In the genomic region with DNA sequence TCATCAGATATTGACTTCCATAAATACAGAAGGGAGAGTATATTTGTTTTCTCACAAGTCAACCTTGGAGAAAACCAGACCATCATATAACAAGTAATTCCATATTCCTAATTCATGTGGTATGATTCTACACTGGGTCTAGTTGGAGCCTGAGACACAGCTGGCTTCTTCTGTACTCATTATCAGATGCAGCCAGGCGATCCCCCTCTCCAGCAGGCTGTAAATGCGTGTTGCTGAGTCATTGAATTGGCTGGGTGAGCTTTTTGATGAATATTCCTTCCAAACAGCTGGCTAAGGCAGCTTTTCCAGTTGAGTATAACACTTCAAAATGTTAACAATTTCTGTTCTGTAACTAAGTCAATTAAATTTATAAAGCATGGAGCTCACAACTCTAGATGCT, we compare ENCODE assay signal across 12 mouse cellular contexts.
A peak's percentile ranks its signal among the peaks of the same experiment; 100 is the strongest.
DNase-seq lines count a peak whose midpoint lies in the region; ATAC-seq lines count a peak whose summit lies in the region.
"Had no signal": no experiment of that assay in that cellular context is flagged by ENCODE, and none has a peak within 500 bp of the region (broad histone marks: within the 10 kb centered on the region; RNA-seq: fewer than 3 reads in every experiment).

No protein-coding gene starts in this region.

- H3K27me3 ChIP-seq in heart, embryonic 11.5 days (ENCODE audit: control insufficient read depth, insufficient read depth, low read length) = no peaks in the 10 kb centered on the region
- H3K27me3 ChIP-seq in megakaryocyte, embryonic 14.5 days (replicated peaks) = no peaks in the 10 kb centered on the region
- no peaks in the 10 kb centered on the region for H3K27me3 ChIP-seq in liver, embryonic 16.5 days (ENCODE audit: control insufficient read depth, insufficient read depth, low read depth, low read length)
- H3K27me3 ChIP-seq: heart, embryonic 13.5 days; stomach, embryonic 15.5 days had no signal

- H3K27ac ChIP-seq in heart, embryonic 11.5 days (ENCODE audit: low read depth, low read length) = no peak overlapping the region
- H3K27ac ChIP-seq in liver, embryonic 16.5 days (ENCODE audit: low read length) = no peak overlapping the region
- H3K27ac ChIP-seq: heart, embryonic 13.5 days; stomach, embryonic 15.5 days had no signal

- peak; percentile 11 to 48 for DNase-seq in heart, adult 18-20 months
- DNase-seq in thymus, postnatal 25 days = no peak
- DNase-seq in spleen, postnatal 10 days (ENCODE audit: low spot score in 2 of 2) = no peak
- DNase-seq: adrenal gland, postnatal 14 days; kidney, postnatal 25 days had no signal

- no peak overlapping the region for H3K4me3 ChIP-seq in heart, embryonic 11.5 days (ENCODE audit: low read depth, low read length)
- H3K4me3 ChIP-seq in megakaryocyte, embryonic 14.5 days (replicated peaks) = peak overlapping the region; percentile 31
- no peak overlapping the region for H3K4me3 ChIP-seq in liver, embryonic 16.5 days (ENCODE audit: low read depth, low read length)
- H3K4me3 ChIP-seq: heart, embryonic 13.5 days; stomach, embryonic 15.5 days had no signal

- no peaks in the 10 kb centered on the region for H3K9me3 ChIP-seq in heart, embryonic 11.5 days (replicated peaks; ENCODE audit: control insufficient read depth, low read length)
- no peaks in the 10 kb centered on the region for H3K9me3 ChIP-seq in megakaryocyte, embryonic 14.5 days
- H3K9me3 ChIP-seq in liver, embryonic 16.5 days (replicated peaks; ENCODE audit: control insufficient read depth, low read length) = no peaks in the 10 kb centered on the region
- H3K9me3 ChIP-seq: heart, embryonic 13.5 days; stomach, embryonic 15.5 days had no signal

- no peaks in the 10 kb centered on the region for H3K4me1 ChIP-seq in heart, embryonic 11.5 days (ENCODE audit: control insufficient read depth, insufficient read depth, low read length)
- H3K4me1 ChIP-seq in megakaryocyte, embryonic 14.5 days = peaks cover 52% of the 10 kb centered on the region
- no peaks in the 10 kb centered on the region for H3K4me1 ChIP-seq in liver, embryonic 16.5 days (ENCODE audit: control insufficient read depth, low read depth, low read length)

- no peak overlapping the region for H3K9ac ChIP-seq in heart, embryonic 11.5 days (ENCODE audit: low read depth, low read length)
- no peak overlapping the region for H3K9ac ChIP-seq in liver, embryonic 16.5 days (ENCODE audit: low read depth, low read length)
- H3K9ac ChIP-seq: heart, embryonic 13.5 days; stomach, embryonic 15.5 days had no signal

- no peak for ATAC-seq in heart, embryonic 11.5 days (replicated peaks; ENCODE audit: insufficient number of reproducible peaks, low FRiP score, low TSS enrichment)
- ATAC-seq in megakaryocyte, adult 5-6 weeks (ENCODE audit: poor library complexity, severe bottlenecking) = no peak
- ATAC-seq in common myeloid progenitor, adult 5-6 weeks (replicated peaks; ENCODE audit: low read depth, poor library complexity, severe bottlenecking) = 0 out of 2 replicates have a peak, but pooled peaks have one; percentile 45
- ATAC-seq in liver, embryonic 16.5 days (ENCODE audit: low read depth) = peak; percentile 64; the same call in 1 of the 2 replicates

- 48% methylated on average over 2 of the region's 2 CpGs for WGBS in heart, embryonic 11.5 days (ENCODE audit: insufficient replicate concordance)
- 19% methylated on average over 2 of the region's 2 CpGs for WGBS in liver, embryonic 16.5 days (ENCODE audit: insufficient replicate concordance)

- no peak overlapping the region for H3K4me2 ChIP-seq in heart, embryonic 11.5 days
- no peak overlapping the region for H3K4me2 ChIP-seq in liver, embryonic 16.5 days (ENCODE audit: low read depth, low read length)
- H3K4me2 ChIP-seq: heart, embryonic 13.5 days; stomach, embryonic 15.5 days had no signal

- no peaks in the 10 kb centered on the region for H3K36me3 ChIP-seq in heart, embryonic 11.5 days (ENCODE audit: control insufficient read depth, insufficient read depth, low read length)
- H3K36me3 ChIP-seq in megakaryocyte, embryonic 14.5 days (replicated peaks; ENCODE audit: low read length) = no peaks in the 10 kb centered on the region
- H3K36me3 ChIP-seq in liver, embryonic 16.5 days (ENCODE audit: control insufficient read depth, insufficient read depth) = no peaks in the 10 kb centered on the region
- H3K36me3 ChIP-seq: heart, embryonic 13.5 days; stomach, embryonic 15.5 days had no signal

Comparison
In these comparisons a context has a peak if more than half of its experiments do, and no peak if none do; other contexts are left out.
1. DNase-seq: peak in heart, adult 18-20 months (2 of 2); none in thymus, postnatal 25 days (single experiment) and spleen, postnatal 10 days (0 of 2).
2. ATAC-seq: peak in common myeloid progenitor, adult 5-6 weeks (single experiment) and liver, embryonic 16.5 days (single experiment); none in heart, embryonic 11.5 days (single experiment) and megakaryocyte, adult 5-6 weeks (single experiment).